In genomic region chr7:34265876-34266346, GRCm38 (mm10) we compare ENCODE assay signal across 9 mouse cellular contexts. TPM values are rescaled to one million over a fixed set of nuclear protein-coding genes. Genes with fewer than 3 reads are reported as not detected.
DNase-seq lines count a peak whose midpoint lies in the region; ATAC-seq and TF ChIP-seq lines count a peak whose summit lies in the region.
"Had no signal": no experiment of that assay in that cellular context is flagged by ENCODE, and none has a peak within 500 bp of the region (broad histone marks: within the 10 kb centered on the region; RNA-seq: fewer than 3 reads in every experiment).

No protein-coding gene starts in this region.

- no peak overlapping the region for H3K4me3 ChIP-seq in forebrain, embryonic 11.5 days (ENCODE audit: low read depth, low read length)
- H3K4me3 ChIP-seq in forebrain, embryonic 13.5 days, result no peak overlapping the region
- no peak overlapping the region for H3K4me3 ChIP-seq in brown adipose tissue, adult 24 weeks (ENCODE audit: insufficient read depth, low read depth, low read length)
- H3K4me3 ChIP-seq in stomach, postnatal 0 days (ENCODE audit: low read depth, low read length), result no peak overlapping the region
- H3K4me3 ChIP-seq: midbrain, embryonic 12.5 days had no signal

- H3K4me2 ChIP-seq in forebrain, embryonic 11.5 days (ENCODE audit: low read depth, low read length, severe bottlenecking), result no peak overlapping the region
- no peak overlapping the region for H3K4me2 ChIP-seq in forebrain, embryonic 13.5 days
- H3K4me2 ChIP-seq in stomach, postnatal 0 days (replicated peaks; ENCODE audit: low read depth), result no peak overlapping the region
- H3K4me2 ChIP-seq: midbrain, embryonic 12.5 days had no signal

- no peaks in the 10 kb centered on the region for H3K9me3 ChIP-seq in forebrain, embryonic 11.5 days (ENCODE audit: control insufficient read depth, low read length)
- no peaks in the 10 kb centered on the region for H3K9me3 ChIP-seq in forebrain, embryonic 13.5 days (replicated peaks)
- no peaks in the 10 kb centered on the region for H3K9me3 ChIP-seq in stomach, postnatal 0 days (ENCODE audit: control insufficient read depth, low read length)
- H3K9me3 ChIP-seq: midbrain, embryonic 12.5 days had no signal

- H3K27me3 ChIP-seq in forebrain, embryonic 11.5 days (ENCODE audit: control insufficient read depth, insufficient read depth, low read length), result no peaks in the 10 kb centered on the region
- H3K27me3 ChIP-seq in forebrain, embryonic 13.5 days, result no peaks in the 10 kb centered on the region
- no peaks in the 10 kb centered on the region for H3K27me3 ChIP-seq in stomach, postnatal 0 days (ENCODE audit: control insufficient read depth, insufficient read depth, low read length)
- H3K27me3 ChIP-seq: midbrain, embryonic 12.5 days had no signal

- H3K27ac ChIP-seq in forebrain, embryonic 11.5 days (ENCODE audit: low read depth, low read length), result no peak overlapping the region
- no peak overlapping the region for H3K27ac ChIP-seq in forebrain, embryonic 13.5 days
- peak overlapping the region; percentile 96 for H3K27ac ChIP-seq in brown adipose tissue, adult 24 weeks (replicated peaks; ENCODE audit: low read depth, low read length)
- peak overlapping the region; percentile 4; the same call in 1 of the 2 replicates for H3K27ac ChIP-seq in stomach, postnatal 0 days (replicated peaks)
- H3K27ac ChIP-seq: midbrain, embryonic 12.5 days had no signal

- no peak for ATAC-seq in forebrain, embryonic 11.5 days (replicated peaks; ENCODE audit: low FRiP score)
- ATAC-seq in forebrain, embryonic 13.5 days, result no peak
- peak; percentile 89 to 97 for ATAC-seq in hematopoietic stem cell, adult 5-6 weeks (replicated peaks in 1 of 2; ENCODE audit: insufficient read depth in 1 of 2, low FRiP score in 2 of 2, low TSS enrichment in 1 of 2, low read depth in 1 of 2, poor library complexity in 2 of 2, severe bottlenecking in 2 of 2)
- peak; percentile 95 for ATAC-seq in megakaryocyte-erythroid progenitor cell, adult 5-6 weeks (replicated peaks; ENCODE audit: low FRiP score, low TSS enrichment, poor library complexity, severe bottlenecking)
- peak; percentile 82 for ATAC-seq in stomach, postnatal 0 days (ENCODE audit: low FRiP score, low TSS enrichment)

- WGBS in forebrain, embryonic 11.5 days, result 72% methylated on average over 5 of the region's 5 CpGs
- 63% methylated on average over 5 of the region's 5 CpGs for WGBS in forebrain, embryonic 13.5 days
- 45% methylated on average over 5 of the region's 5 CpGs for WGBS in stomach, postnatal 0 days

- TF ChIP-seq EP300 in stomach, postnatal 0 days (optimal IDR thresholded peaks at IDR 0.05), result no peak

- H3K4me1 ChIP-seq in forebrain, embryonic 11.5 days (replicated peaks; ENCODE audit: control insufficient read depth, insufficient read depth, low read length), result no peaks in the 10 kb centered on the region
- H3K4me1 ChIP-seq in forebrain, embryonic 13.5 days, result peaks cover 13% of the 10 kb centered on the region; the same call in 1 of the 2 replicates
- peaks cover 25% of the 10 kb centered on the region for H3K4me1 ChIP-seq in brown adipose tissue, adult 24 weeks (ENCODE audit: control insufficient read depth, insufficient read depth, insufficient read length, low read length)
- H3K4me1 ChIP-seq in stomach, postnatal 0 days (replicated peaks; ENCODE audit: control insufficient read depth, insufficient read depth), result peaks cover 2% of the 10 kb centered on the region; the same call in 1 of the 2 replicates

- peak; percentile 50 for DNase-seq in forebrain, embryonic 11.5 days (ENCODE audit: low spot score)
- peak; percentile 67 to 86 for DNase-seq in frontal cortex, adult 2 months (ENCODE audit: extremely low spot score in 1 of 2, low spot score in 1 of 2)
- peak; percentile 75 for DNase-seq in left cerebral cortex, adult 18-20 months (ENCODE audit: low spot score in 2 of 2)
- peak; percentile 70 for DNase-seq in stomach, postnatal 0 days (ENCODE audit: low spot score)

- TF ChIP-seq CTCF in stomach, postnatal 0 days (IDR thresholded peaks at IDR 0.05; ENCODE audit: low read depth), result peak; percentile 88

- H3K9ac ChIP-seq in forebrain, embryonic 11.5 days (ENCODE audit: low read length), result no peak overlapping the region
- no peak overlapping the region for H3K9ac ChIP-seq in forebrain, embryonic 13.5 days
- H3K9ac ChIP-seq in stomach, postnatal 0 days (ENCODE audit: low read length), result no peak overlapping the region
- H3K9ac ChIP-seq: midbrain, embryonic 12.5 days had no signal

- H3K36me3 ChIP-seq in forebrain, embryonic 11.5 days (ENCODE audit: control insufficient read depth, insufficient read depth, low read length), result no peaks in the 10 kb centered on the region; the same call in none of the 2 replicates
- H3K36me3 ChIP-seq in forebrain, embryonic 13.5 days (ENCODE audit: poor library complexity, severe bottlenecking), result peaks cover 13% of the 10 kb centered on the region
- no peaks in the 10 kb centered on the region; the same call in none of the 2 replicates for H3K36me3 ChIP-seq in stomach, postnatal 0 days (ENCODE audit: control insufficient read depth, insufficient read depth, low read length)

RNA-seq across cellular contexts. Expression of gene Gm6096, which starts 15.1 kb away (rescaled TPM):
- 0.60 TPM in 1 of 2 replicates, not detected in the other for polyA plus RNA-seq in forebrain, embryonic 11.5 days (2014; fragmentation: Nextera tagmentation; extraction: Ambion mirVana)
- not detected in 2 replicates for polyA plus RNA-seq in forebrain, embryonic 13.5 days (2015; fragmentation: Nextera tagmentation; extraction: Ambion mirVana)
- not detected in 2 replicates for polyA plus RNA-seq in brown adipose tissue, adult 24 weeks (2012; ENCODE audit: insufficient read depth, insufficient read length, missing spikeins)
- not detected in 2 replicates for polyA plus RNA-seq in frontal cortex, adult 2 months (2012; rRNA removed)
- not detected in 2 replicates for total RNA-seq in hematopoietic stem cell, adult 5-6 weeks (2017)
- not detected for total RNA-seq in left cerebral cortex, adult 18-20 months (2021)
- total RNA-seq in megakaryocyte-erythroid progenitor cell, adult 5-6 weeks (2014; fragmentation: Nextera tagmentation), result not detected in 2 replicates
- total RNA-seq in megakaryocyte-erythroid progenitor cell, adult 5-6 weeks (2017), result not detected in 2 replicates
- polyA plus RNA-seq in stomach, postnatal 0 days (2015; fragmentation: Nextera tagmentation; extraction: Ambion mirVana), result not detected in 2 replicates

RNA-seq across cellular contexts. Expression of gene Gpi1, which starts 35.8 kb away (rescaled TPM):
- 376 and 377 TPM in 2 replicates for polyA plus RNA-seq in forebrain, embryonic 11.5 days (2014; fragmentation: Nextera tagmentation; extraction: Ambion mirVana)
- polyA plus RNA-seq in forebrain, embryonic 13.5 days (2015; fragmentation: Nextera tagmentation; extraction: Ambion mirVana), result 216 and 230 TPM in 2 replicates
- polyA plus RNA-seq in brown adipose tissue, adult 24 weeks (2012; ENCODE audit: insufficient read depth, insufficient read length, missing spikeins), result 1,085 and 1,523 TPM in 2 replicates
- 771 and 776 TPM in 2 replicates for polyA plus RNA-seq in frontal cortex, adult 2 months (2012; rRNA removed)
- total RNA-seq in hematopoietic stem cell, adult 5-6 weeks (2017), result 325 and 357 TPM in 2 replicates
- 100 to 1,000 TPM; 662 to 699 TPM for total RNA-seq in left cerebral cortex, adult 18-20 months (2021)
- total RNA-seq in megakaryocyte-erythroid progenitor cell, adult 5-6 weeks (2014; fragmentation: Nextera tagmentation), result 178 and 238 TPM in 2 replicates
- 139 and 227 TPM in 2 replicates for total RNA-seq in megakaryocyte-erythroid progenitor cell, adult 5-6 weeks (2017)
- 235 and 244 TPM in 2 replicates for polyA plus RNA-seq in stomach, postnatal 0 days (2015; fragmentation: Nextera tagmentation; extraction: Ambion mirVana)

RNA-seq across cellular contexts. Expression of gene 4931406P16Rik, which starts 47.4 kb away (rescaled TPM):
- polyA plus RNA-seq in forebrain, embryonic 11.5 days (2014; fragmentation: Nextera tagmentation; extraction: Ambion mirVana), result 27.4 and 32.7 TPM in 2 replicates
- 25.1 and 26.0 TPM in 2 replicates for polyA plus RNA-seq in forebrain, embryonic 13.5 days (2015; fragmentation: Nextera tagmentation; extraction: Ambion mirVana)
- polyA plus RNA-seq in brown adipose tissue, adult 24 weeks (2012; ENCODE audit: insufficient read depth, insufficient read length, missing spikeins), result 19.2 and 24.8 TPM in 2 replicates
- 26.9 and 32.3 TPM in 2 replicates for polyA plus RNA-seq in frontal cortex, adult 2 months (2012; rRNA removed)
- 24.9 and 28.0 TPM in 2 replicates for total RNA-seq in hematopoietic stem cell, adult 5-6 weeks (2017)
- 10 to 100 TPM; 38.5 to 39.1 TPM for total RNA-seq in left cerebral cortex, adult 18-20 months (2021)
- 18.1 and 31.2 TPM in 2 replicates for total RNA-seq in megakaryocyte-erythroid progenitor cell, adult 5-6 weeks (2014; fragmentation: Nextera tagmentation)
- total RNA-seq in megakaryocyte-erythroid progenitor cell, adult 5-6 weeks (2017), result 16.2 and 20.3 TPM in 2 replicates
- 15.2 and 16.1 TPM in 2 replicates for polyA plus RNA-seq in stomach, postnatal 0 days (2015; fragmentation: Nextera tagmentation; extraction: Ambion mirVana)

Comparison
In these comparisons a context has a peak if more than half of its experiments do, and no peak if none do; other contexts are left out.
1. ATAC-seq: peak in hematopoietic stem cell, adult 5-6 weeks (2 of 2), megakaryocyte-erythroid progenitor cell, adult 5-6 weeks (single experiment) and stomach, postnatal 0 days (single experiment); none in forebrain, embryonic 11.5 days (single experiment) and forebrain, embryonic 13.5 days (single experiment).
2. H3K27ac ChIP-seq: peak in brown adipose tissue, adult 24 weeks (single experiment) and stomach, postnatal 0 days (single experiment); none in forebrain, embryonic 11.5 days (single experiment) and forebrain, embryonic 13.5 days (single experiment).
3. Peak in every context shown above with its lines, with median percentiles within 50 percentile points of each other: DNase-seq.